ENCODE assay signal across 8 mouse cellular contexts in genomic region chr12:70712322-70713024, GRCm38 (mm10).
A peak's percentile ranks its signal among the peaks of the same experiment; 100 is the strongest.
DNase-seq lines count a peak whose midpoint lies in the region; ATAC-seq and TF ChIP-seq lines count a peak whose summit lies in the region.
"Had no signal": no experiment of that assay in that cellular context is flagged by ENCODE, and none has a peak within 500 bp of the region (broad histone marks: within the 10 kb centered on the region; RNA-seq: fewer than 3 reads in every experiment).

No protein-coding gene starts in this region.

- TF ChIP-seq CTCF in testis, adult 2 months (IDR thresholded peaks at IDR 0.05; ENCODE audit: control insufficient read depth, insufficient read depth, insufficient replicate concordance, low read depth, low read length): no peak

- no peak overlapping the region for H3K4me2 ChIP-seq in embryonic facial prominence, embryonic 13.5 days
- H3K4me2 ChIP-seq in forebrain, embryonic 15.5 days (replicated peaks): no peak overlapping the region
- H3K4me2 ChIP-seq: neural tube, embryonic 12.5 days had no signal

- H3K4me3 ChIP-seq in testis, adult 2 months (ENCODE audit: control insufficient read depth, low read depth, low read length): no peak overlapping the region
- no peak overlapping the region for H3K4me3 ChIP-seq in embryonic facial prominence, embryonic 13.5 days
- H3K4me3 ChIP-seq in forebrain, embryonic 15.5 days: no peak overlapping the region
- H3K4me3 ChIP-seq: neural tube, embryonic 12.5 days had no signal

- no peak for ATAC-seq in embryonic facial prominence, embryonic 13.5 days (ENCODE audit: insufficient number of reproducible peaks, insufficient read depth, low FRiP score, low TSS enrichment, low read depth)
- ATAC-seq in forebrain, embryonic 15.5 days (replicated peaks): no peak

- no peaks in the 10 kb centered on the region for H3K36me3 ChIP-seq in testis, adult 2 months (ENCODE audit: control insufficient read depth, insufficient read depth, low read length)
- H3K36me3 ChIP-seq in embryonic facial prominence, embryonic 13.5 days: no peaks in the 10 kb centered on the region
- no peaks in the 10 kb centered on the region for H3K36me3 ChIP-seq in forebrain, embryonic 15.5 days
- H3K36me3 ChIP-seq: neural tube, embryonic 12.5 days had no signal

- H3K9me3 ChIP-seq in embryonic facial prominence, embryonic 13.5 days: no peaks in the 10 kb centered on the region
- no peaks in the 10 kb centered on the region for H3K9me3 ChIP-seq in forebrain, embryonic 15.5 days
- H3K9me3 ChIP-seq: neural tube, embryonic 12.5 days had no signal

- 33% methylated on average over 5 of the region's 5 CpGs for WGBS in embryonic facial prominence, embryonic 13.5 days
- WGBS in forebrain, embryonic 15.5 days: 65% methylated on average over 5 of the region's 5 CpGs

- peak; percentile 10 for DNase-seq in kidney, postnatal 14 days
- no peak for DNase-seq in kidney, postnatal 25 days
- no peak for DNase-seq in testis, postnatal 10 days (ENCODE audit: low spot score)
- DNase-seq in embryo, embryonic 11 days: no peak

- TF ChIP-seq POLR2A in testis, adult 2 months (IDR thresholded peaks at IDR 0.05; ENCODE audit: control insufficient read depth, low read depth, low read length): no peak

- no peak overlapping the region for H3K9ac ChIP-seq in embryonic facial prominence, embryonic 13.5 days
- no peak overlapping the region for H3K9ac ChIP-seq in forebrain, embryonic 15.5 days (replicated peaks)
- H3K9ac ChIP-seq: neural tube, embryonic 12.5 days had no signal

- peaks cover 11% of the 10 kb centered on the region for H3K4me1 ChIP-seq in testis, adult 2 months (ENCODE audit: control insufficient read depth, insufficient read depth, low read length)
- peaks cover 43% of the 10 kb centered on the region for H3K4me1 ChIP-seq in embryonic facial prominence, embryonic 13.5 days
- H3K4me1 ChIP-seq in forebrain, embryonic 15.5 days: no peaks in the 10 kb centered on the region
- H3K4me1 ChIP-seq: neural tube, embryonic 12.5 days had no signal

- no peaks in the 10 kb centered on the region for H3K27me3 ChIP-seq in testis, adult 2 months (ENCODE audit: control insufficient read depth, insufficient read depth, low read length)
- H3K27me3 ChIP-seq in embryonic facial prominence, embryonic 13.5 days: no peaks in the 10 kb centered on the region
- no peaks in the 10 kb centered on the region for H3K27me3 ChIP-seq in forebrain, embryonic 15.5 days
- H3K27me3 ChIP-seq: neural tube, embryonic 12.5 days had no signal

- H3K27ac ChIP-seq in testis, adult 2 months (ENCODE audit: control insufficient read depth, insufficient read depth, low read depth, low read length): peak overlapping the region; percentile 45; the same call in 1 of the 2 replicates
- peak overlapping the region; percentile 41 for H3K27ac ChIP-seq in embryonic facial prominence, embryonic 13.5 days
- no peak overlapping the region for H3K27ac ChIP-seq in forebrain, embryonic 15.5 days (replicated peaks)
- H3K27ac ChIP-seq: neural tube, embryonic 12.5 days had no signal
